Mouse (Mus musculus) lung, adult 2 months (tissue): ENCODE data around the gene Lrcol1. TPM values are rescaled to one million over a fixed set of nuclear protein-coding genes. Genes with fewer than 3 reads are reported as not detected.
A peak's percentile ranks its signal among the peaks of the same experiment; 100 is the strongest.

Experiments used
- DNase-seq: peaks from one replicate; pipeline ENCODE4 v3.0.0; 2022
- H3K4me1 ChIP-seq: fragments of 200-500 bp; 2 replicates; pipeline ENCODE4 v1.6.1; 2011; ENCODE audit warnings: low read length; ENCODE audit not compliant: control insufficient read depth, insufficient read depth
- H3K4me3 ChIP-seq: fragments of 200-500 bp; replicated peaks from 2 replicates; pipeline ENCODE3; 2011; ENCODE audit warnings: low read depth, mild to moderate bottlenecking, control low read depth, low read length; ENCODE audit errors: extremely low read depth
- CTCF ChIP-seq: fragments of 200-500 bp; IDR thresholded peaks from 2 replicates; pipeline ENCODE4 v1.5.1; 2011; ENCODE audit warnings: mild to moderate bottlenecking, low read length, control low read depth; ENCODE audit not compliant: insufficient read depth
- POLR2A ChIP-seq: fragments of 200-500 bp; IDR thresholded peaks from 2 replicates; pipeline ENCODE4 v1.6.1; 2011; ENCODE audit warnings: low read depth, mild to moderate bottlenecking, control low read depth, low read length, borderline replicate concordance; ENCODE audit errors: extremely low read depth
- WGBS: fragments of 180-500 bp; shearing (Covaris S2); methylation state at CpG from one replicate; pipeline ENCODE4 v1.1.7; 2018; 5-methylcytosine and 5-hydroxymethylcytosine counted together
- polyA plus RNA-seq: library from polyadenylated mRNA; depleted of rRNA; stranded (reverse); fragments of >200 nt; gene quantifications from 2 replicates; pipeline ENCODE4 v1.2.3, GENCODE M21; 2012

Gene Lrcol1
- polyA plus RNA-seq, 1 experiment: 0.51 TPM

DNA sequence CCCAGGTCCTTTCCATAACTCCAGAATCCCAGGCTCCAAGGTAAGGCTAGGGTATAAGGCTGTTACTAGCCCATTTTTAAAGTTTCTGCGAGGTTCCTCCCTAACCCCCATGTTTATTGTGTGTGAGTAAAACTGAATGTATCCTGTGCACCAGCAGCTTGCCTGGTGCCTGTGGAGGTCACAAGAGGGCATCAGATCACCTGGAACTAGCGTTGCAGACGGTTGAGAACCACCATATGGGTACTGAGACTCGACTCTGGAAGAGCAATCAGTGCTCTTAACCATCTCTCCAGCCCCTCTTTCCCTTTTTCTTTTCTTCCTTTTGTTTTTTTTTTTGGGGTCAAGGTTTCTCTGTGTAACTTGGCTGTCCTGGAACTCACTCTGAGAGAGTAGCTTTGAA is 35.3 kb downstream of the Lrcol1 start:
- TF ChIP-seq POLR2A (no peak), CTCF (no peak)
- no peak for DNase-seq
- 88% methylated on average over 4 of the region's 4 CpGs for WGBS
- H3K4me1 ChIP-seq: no peaks in the 10 kb centered on the region
- no peak overlapping the region for H3K4me3 ChIP-seq

DNA sequence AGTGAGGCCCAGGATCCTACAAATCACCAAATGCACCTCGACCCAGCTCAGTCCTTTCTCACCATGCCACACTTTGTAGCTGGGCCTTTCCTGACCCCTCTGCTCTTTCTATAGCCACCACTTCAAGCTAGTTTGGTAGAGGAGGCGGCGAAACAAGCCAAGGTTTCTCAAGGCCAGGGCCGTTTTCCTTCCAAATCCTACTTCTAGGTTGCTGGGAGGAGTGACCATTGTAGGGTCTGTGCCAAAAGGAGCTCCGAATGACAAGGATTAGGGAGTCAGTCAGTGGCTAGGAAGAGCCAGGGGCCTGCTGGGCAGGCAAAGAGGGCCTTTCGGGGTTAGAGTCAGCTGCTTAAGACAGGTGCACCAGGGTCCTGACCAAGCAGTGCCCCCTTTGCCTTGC is 40.0 kb downstream of the Lrcol1 start:
- 81% methylated on average over 6 of the region's 6 CpGs for WGBS
- TF ChIP-seq CTCF (no peak), POLR2A (no peak)
- DNase-seq: no peak
- Histone ChIP-seq H3K4me3 (no peak overlapping the region), H3K4me1 (peaks cover 2% of the 10 kb centered on the region)

DNA sequence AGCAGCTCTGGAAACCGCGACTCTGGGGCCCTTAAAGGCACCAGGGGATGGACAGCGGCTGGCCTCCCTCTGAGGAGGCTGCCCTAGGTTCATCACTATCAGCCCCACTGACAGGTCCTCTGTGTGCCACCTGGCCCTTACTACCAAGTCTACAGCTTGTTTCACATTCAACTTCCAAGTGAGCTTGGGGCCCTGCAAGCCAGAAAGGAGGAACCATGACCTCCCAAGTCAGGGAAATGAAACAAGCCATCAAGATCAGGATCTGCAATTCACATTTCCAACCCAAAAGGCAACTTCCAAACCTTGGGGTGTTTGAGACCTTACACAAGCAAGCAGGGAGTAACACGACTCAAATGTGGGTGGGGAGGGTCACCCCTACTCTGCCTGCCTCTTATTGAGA is 40.7 kb downstream of the Lrcol1 start:
- no peak for DNase-seq
- TF ChIP-seq CTCF (no peak), POLR2A (no peak)
- WGBS: 74% methylated on average over 4 of the region's 4 CpGs
- peaks cover 2% of the 10 kb centered on the region for H3K4me1 ChIP-seq
- no peak overlapping the region for H3K4me3 ChIP-seq

DNA sequence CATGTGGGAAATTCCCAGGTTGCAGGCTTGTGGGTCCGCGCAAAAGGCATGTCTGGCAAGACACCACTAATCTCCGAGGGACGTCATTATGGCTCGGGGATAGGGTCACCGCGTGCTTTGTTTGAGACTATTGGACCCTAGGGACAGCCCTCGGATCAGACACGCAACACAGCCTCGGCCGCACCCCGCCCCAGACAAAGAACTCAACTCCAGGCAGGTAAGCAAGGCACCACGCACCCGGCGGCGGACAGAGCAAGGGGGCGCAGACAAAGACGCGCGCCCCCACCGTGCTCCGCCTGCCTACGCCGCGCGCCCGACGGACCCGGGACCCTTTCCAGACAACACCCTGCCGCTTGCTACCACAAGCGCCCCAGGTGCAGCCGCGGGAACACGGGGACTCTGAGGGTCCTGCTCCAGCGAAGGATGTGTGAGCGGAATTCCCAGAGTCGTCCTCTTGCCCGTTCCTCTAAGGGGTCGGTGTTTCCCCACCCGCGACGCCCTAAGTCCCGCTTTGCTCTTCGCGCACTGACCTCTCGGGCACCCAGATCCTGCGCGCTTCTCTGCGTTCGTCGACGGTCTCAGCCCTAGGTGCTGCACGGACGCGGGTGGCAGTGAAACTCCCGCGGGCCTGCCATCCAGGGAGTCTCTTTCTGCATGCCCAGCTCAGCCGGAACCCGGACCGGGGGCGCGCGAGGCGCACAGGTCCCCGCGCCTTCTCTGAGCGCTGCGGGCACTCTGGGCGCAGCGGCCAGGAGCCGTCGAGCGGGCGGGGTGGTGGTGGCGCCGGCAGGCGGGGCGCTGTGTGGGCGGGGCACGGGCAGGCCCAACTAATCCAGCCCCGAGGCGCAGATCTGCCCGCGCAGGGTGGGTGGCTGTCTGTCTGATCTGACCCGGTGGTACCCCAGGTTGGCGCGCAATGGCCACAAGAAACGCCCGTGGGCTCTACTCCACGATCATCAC is 42.1 kb downstream of the Lrcol1 start:
- peak; percentile 64 for DNase-seq
- Histone ChIP-seq H3K4me3 (peak overlapping the region; percentile 75), H3K4me1 (peaks cover 2% of the 10 kb centered on the region)
- WGBS: 4% methylated on average over 90 of the region's 90 CpGs
- no peak for TF ChIP-seq POLR2A
- no peak for TF ChIP-seq CTCF

DNA sequence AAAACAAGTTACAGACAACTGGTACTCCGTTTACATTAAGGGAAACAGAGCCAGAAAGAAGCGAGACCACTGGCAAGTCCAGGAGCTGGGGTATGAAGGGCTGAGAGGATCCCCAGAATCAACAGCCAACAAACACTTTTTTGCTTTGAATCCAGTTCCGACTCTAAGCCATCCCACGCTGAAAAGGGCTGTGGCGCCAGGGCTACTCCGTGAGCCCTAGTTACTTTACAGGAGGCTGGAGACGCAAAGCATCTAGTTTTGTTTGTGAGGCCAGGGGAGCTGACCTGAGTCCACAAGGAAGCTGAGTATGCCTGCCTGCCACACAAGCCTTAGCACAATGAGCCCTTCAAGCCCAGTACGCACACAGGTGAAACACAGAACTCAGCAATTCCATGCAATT is 42.8 kb downstream of the Lrcol1 start:
- DNase-seq: no peak
- 27% methylated on average over 8 of the region's 8 CpGs for WGBS
- Histone ChIP-seq H3K4me3 (peak overlapping the region; percentile 44), H3K4me1 (peaks cover 2% of the 10 kb centered on the region)
- TF ChIP-seq CTCF (no peak), POLR2A (no peak)

DNA sequence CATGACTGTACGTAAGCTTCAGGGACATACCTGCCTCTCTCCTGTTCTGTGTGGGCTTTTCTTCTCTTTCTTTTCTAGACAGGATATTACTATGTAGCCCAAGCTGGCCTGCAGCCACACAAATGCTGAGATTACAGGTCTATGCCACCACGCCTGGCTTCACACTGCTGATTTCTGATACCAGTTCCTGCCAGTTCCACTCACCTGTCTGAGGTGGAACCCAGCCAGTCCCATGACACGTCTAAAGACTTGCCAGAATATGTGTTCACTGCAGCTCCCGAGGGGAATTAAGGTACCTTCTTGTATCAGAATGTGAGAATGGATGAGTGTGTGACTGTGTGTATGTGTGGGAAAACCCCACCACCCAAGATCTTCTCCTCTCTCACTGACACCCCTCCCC is 46.1 kb downstream of the Lrcol1 start:
- 77% methylated on average over 4 of the region's 4 CpGs for WGBS
- TF ChIP-seq CTCF (no peak), POLR2A (no peak)
- DNase-seq: no peak
- peaks cover 2% of the 10 kb centered on the region for H3K4me1 ChIP-seq
- H3K4me3 ChIP-seq: no peak overlapping the region

DNA sequence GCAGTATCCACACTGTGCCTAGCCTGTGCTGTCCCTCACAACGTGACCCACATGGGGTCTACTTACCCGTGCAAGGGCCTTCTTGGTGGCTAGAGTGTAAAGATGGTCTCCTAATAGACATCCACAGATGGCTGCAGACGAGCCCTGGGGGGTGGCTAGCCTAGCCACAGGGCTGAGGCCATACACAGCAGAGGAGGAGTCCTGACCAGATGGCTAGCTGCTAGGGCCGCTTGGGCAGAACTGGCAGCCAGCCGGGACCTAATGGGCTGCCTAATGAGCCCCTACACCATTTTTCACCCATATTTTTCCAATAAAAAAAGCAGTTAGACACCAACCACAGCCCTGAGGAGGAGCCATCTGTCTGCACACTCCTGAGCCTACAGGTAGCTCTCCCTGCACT is 48.2 kb downstream of the Lrcol1 start:
- H3K4me3 ChIP-seq: no peak overlapping the region
- H3K4me1 ChIP-seq: no peaks in the 10 kb centered on the region
- TF ChIP-seq POLR2A (no peak), CTCF (no peak)
- no peak for DNase-seq
- WGBS: 78% methylated on average over 5 of the region's 5 CpGs

DNA sequence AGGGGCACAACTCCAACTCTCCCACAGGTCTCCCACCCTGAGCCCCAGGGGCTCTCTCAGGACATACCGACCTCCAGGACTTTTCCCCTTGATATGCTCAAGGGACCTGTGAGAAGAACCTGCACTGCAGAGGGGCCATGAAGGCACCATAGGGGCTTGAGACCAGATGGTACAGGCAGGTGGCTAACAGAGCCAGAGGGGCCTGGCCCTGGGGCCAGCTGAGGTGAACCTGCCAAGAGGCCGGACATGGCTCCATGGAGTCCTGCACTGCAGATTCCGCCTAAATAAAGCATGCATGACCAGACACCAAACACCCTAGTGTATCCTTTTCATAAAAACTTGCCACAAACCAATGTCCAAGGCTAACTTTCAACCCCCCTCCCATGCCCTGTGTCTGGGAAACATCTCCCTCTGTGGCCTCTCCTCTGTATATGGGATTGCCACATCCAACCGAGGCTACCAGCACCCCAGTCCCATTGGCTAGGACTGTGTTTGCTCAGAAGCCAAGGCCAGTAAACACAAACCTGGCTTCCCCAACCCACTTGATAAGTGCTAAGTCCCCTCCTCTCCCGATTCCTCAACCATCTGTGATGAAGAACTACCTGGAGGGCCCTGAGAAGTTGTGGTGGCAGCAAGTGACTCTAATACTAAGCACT is 50.6 kb downstream of the Lrcol1 start:
- DNase-seq: no peak
- 81% methylated on average over 5 of the region's 5 CpGs for WGBS
- TF ChIP-seq CTCF: no peak
- TF ChIP-seq POLR2A: no peak
- no peaks in the 10 kb centered on the region for H3K4me1 ChIP-seq
- H3K4me3 ChIP-seq: no peak overlapping the region

DNA sequence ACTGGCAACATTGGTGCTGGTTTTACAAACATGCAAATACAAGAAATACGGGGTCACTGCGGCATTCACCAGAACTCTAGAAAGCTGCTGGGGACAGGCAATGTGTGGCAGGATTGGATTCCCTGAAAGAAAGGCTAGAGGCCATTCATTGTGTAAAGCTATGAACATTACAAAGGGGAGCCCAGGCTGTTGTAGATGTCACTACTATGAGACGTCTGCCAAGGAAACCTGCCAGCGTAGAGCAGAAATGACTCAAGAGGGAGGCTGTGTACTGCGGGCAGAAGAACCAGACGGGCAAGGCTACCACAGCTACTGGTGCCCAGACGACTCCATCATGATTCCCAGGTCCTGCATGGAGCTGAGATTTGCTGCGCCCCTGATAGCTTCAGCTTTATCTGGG is 56.6 kb downstream of the Lrcol1 start:
- WGBS: 89% methylated on average over 8 of the region's 8 CpGs
- TF ChIP-seq POLR2A (no peak), CTCF (no peak)
- Histone ChIP-seq H3K4me1 (no peaks in the 10 kb centered on the region), H3K4me3 (no peak overlapping the region)
- DNase-seq: no peak
